Mouse (Mus musculus): ENCODE results near the gene Elp6.

- TF ChIP-seq MAFK (IDR thresholded peaks at IDR 0.05; ENCODE audit: insufficient read depth, low read depth, low read length) = no peak
- no peak for TF ChIP-seq ZNF384 (IDR thresholded peaks at IDR 0.05; ENCODE audit: low read depth, low read length)
These were observed 45.6 kb downstream of the Elp6 start for GRCm38 (mm10) chr9:110350612-110351011.

Measured in ES-E14 (cell line).